Mouse (Mus musculus) T-helper 1 cell (primary cell): ENCODE data around the gene Ssh2.

Source experiments
- in situ Hi-C: fragments of 300-600 bp; cut with MboI, MseI; formaldehyde crosslinking; loops from one replicate; pipeline ENCODE4 v1.15.1; 2025; ENCODE audit warnings: high pct_unique_total_duplicates

Gene Ssh2

DNA sequence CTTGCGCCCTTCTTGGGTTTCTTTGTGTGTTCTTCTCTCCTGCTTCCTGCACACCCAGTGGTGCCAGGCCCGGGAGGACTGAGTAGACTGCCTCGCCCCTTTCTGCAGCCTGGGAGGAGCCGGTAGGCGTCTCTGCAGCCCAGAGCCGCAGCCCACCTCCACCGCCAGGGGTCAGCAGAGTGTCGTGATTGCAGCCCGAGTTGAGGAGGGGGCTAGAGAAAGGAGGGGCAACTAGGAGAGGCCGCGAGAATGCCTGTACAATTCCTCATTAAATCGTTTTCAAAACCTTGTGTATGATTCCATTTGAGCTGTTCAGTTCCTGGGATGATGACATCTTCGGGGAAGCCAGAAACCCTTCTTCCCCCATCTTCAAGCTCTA, 275.0 kb downstream of the Ssh2 start:
- in situ Hi-C loops, result no loop called here

DNA sequence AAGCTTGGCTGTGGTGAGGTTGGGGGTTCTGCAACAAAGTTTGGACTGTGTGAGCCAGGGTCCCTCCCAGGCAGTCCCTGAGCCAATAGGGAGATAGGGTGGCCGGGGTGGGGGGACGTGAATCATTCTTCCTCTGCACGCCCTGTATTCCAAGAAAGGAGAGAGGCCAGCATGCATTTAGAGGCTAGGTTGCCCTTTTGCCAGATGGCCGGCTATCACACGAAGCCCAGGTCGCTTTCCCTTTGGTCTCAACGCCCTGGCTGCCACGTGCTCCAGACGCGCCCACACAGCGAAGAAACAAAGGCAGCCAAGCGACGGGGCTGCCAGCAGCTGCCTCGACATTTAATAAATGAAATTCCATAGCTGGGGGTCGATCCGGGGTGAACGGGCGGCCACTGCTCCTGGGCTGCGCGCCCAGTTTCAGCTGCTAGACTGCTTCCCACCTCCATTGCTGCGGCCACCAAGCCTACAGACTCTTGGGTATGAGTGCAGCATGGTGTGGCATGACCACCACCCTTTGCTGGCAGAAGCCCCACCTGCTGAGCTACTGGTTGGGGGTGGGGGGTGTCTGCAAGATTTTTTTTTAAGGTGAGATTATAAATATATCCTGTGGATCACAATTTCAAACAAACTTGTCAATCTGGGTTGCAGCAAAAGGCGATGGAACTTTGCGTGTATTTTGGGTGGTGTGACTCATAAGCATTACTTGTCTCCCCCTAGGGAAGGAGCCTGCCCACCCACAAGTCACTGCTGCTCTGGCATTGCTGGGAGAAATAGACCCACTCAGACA, 275.6 kb downstream of the Ssh2 start:
- in situ Hi-C loops, result no loop called here

DNA sequence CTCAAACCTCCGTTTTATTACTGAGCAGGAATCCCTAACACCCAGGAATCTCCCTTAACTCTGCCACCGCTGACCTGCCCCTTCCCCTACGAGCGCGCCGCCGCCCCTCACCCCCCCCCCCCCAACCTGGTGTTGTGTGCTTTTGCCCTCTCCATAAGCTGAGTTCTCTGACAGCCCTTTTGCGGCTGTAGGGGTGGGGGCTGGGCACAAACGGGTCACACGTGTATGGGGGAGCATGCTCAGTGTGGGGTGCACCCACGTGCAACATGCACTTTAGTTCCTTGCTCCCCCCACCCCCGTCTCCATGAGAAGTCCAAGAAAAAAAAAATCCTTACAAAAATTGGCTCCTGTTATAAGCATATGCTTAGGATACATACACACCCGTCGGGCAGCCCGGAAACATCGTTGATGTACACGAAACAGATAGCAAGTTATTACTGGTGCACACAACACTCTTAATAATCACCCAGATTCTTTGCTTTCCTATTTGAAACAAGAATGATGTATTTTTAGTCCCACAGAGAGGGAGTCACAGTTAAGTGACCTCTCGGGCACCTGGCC, 276.3 kb downstream of the Ssh2 start:
- in situ Hi-C loops, result no loop called here

DNA sequence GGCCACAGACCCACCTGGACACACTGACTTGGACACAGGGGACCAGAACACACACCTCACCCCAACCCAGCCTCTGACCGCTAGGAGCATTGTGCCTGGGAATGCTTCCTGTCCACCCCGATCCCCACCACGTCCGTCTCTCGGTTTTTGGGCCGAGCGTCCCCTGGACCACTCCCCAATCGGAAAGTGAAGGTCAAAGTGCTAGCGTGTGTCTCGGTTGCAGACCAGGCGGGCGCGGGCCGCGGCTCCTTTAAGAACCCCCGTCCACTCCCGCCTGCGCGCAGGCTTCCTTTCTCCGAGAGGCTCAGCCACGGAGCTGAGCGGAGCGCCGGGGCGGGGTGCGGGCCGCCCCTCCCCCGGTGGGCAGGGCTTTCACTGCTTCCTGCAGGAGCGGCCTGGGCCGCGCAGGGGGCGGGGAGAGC, 276.8 kb downstream of the Ssh2 start:
- in situ Hi-C loops, result no loop called here

DNA sequence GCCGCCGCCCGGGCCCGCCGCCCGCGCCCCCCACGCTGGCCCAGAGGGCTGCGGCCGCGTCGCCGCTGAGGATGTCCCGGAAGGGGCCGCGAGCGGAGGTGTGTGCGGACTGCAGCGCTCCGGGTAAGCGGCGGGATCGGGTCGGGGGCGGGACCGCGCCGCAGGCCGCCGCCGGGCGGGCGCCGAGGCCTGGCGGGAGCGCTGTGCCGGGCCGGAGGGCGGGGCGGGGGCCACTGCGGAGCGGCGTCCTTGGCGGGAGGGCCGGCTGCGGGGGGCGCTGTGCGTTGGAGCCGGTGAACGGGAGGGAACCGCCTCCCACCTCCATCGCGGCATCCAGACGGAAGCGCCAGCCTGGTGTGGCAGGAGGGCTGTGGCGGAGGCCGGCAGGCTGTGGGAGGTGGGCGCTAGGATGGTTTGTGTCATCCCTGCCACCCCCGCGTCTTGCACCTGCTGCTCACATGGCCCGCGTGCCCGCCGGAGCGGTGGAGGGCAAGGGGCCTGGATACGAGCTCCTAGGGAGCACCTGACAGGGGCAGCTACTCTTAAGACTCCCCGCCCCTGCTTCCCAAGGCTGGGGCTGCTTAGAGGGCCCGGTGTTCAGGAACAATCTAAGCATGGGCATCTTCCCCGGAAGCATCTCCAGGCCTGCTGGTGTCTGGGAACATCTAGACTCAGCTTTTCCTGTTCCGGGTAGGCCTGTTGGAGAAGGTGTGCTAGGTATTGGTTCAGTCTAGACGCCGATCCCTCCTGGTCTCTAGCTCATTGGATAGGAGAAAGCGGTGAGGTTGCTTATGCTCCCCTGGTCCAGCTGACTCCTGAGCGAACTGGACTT, 277.6 kb downstream of the Ssh2 start, which contains the start of gene Git1:
TSS of gene Git1 (plus strand) at position 51 of the 832 bp plus-strand sequence.
- in situ Hi-C loops, result no loop called here

DNA sequence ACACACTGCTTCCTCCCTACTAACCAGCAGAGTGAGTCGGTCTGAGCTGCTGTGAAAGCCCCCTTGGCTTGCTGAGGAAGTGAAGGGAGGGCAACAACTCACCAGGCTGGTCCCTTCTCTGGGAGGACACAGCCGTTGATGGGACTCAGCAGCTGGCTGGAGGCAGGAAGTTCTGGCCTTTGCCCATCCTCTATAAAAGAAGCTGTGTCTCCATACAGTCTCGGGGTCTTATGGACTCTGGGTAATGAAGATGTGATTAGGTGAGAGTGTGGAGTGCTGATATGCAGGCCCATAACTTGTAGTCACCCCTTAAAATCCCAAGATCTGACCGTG, 278.2 kb downstream of the Ssh2 start:
- in situ Hi-C loops, result no loop called here

DNA sequence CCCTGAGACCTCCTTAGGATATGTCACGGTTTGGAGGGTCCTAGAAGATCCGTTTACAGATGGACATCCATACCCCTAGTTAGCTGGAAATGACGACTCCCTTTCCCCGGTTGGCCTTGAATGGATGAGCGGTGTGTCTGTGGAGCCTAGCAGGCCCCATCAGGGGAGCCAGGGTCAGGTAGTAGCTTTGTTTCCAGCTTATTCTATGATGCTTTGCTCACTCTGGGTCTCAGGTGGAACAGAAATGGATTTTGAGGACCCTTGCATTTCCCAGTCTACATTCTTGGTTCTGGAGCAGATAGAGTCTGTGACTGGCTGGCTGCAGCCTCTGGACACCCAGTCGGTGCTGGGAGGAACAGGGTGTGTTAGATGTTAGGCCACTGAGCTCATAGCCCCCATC, 278.7 kb downstream of the Ssh2 start:
- in situ Hi-C loops, result no loop called here

DNA sequence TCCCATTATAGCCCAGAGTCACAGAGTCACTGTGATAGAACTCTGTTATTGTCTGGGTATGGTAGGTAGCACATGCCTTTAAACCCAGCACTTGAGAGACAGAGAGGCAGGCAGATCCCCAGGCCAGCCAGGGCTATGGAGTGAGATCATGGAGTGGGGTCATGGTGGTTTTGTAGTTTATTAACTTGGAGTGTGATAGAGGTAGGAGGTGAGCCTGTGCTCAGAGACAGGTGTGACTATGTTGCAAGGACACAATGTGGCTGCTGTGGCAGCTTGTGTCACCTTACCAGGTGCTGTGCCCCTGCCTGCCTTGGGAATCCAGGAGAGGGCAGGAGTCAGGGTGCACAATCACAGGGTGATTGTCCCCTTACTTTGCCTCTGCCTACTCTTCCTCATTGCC, 279.4 kb downstream of the Ssh2 start:
- in situ Hi-C loops, result no loop called here

DNA sequence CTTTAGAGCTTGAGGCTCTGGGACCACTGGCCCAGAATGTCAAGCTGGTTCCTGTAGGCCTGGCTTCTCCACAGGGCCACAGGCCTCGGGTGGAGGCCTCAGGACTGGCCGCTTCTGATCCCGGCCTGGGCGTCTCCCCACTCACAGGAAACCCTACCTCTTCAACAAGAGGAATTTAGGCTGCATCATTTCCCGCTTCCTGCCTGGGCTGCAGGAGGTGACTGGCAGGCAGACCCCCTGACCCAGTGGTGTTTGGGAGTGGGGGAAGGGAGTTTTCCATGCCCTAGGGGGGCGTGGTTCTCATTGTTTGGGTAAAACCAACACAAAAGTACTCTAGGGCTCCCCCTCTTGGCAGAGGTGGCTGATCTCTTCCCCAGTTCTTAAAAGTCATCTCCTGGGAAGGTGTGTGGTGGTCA, 281.3 kb downstream of the Ssh2 start:
- in situ Hi-C loops, result no loop called here

DNA sequence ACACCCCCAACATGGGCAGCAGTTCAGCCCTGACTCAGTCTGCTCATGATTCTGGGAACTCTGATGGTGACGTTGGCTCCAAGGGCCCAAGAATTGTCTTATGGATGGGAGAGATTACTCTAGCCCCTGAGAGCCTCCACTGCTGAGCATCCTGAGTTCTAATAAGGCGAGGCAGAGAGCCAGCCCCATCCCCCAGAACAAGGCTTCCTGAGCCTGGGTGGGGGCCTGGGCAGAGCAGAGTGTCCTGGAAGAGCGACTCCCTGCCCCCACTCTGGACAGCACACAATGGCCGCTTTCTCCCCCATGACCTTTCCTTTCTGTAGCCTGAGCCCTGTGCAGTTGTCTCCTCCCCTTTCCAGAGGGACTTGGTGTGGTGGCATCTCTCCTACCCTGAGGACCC, 281.8 kb downstream of the Ssh2 start:
- in situ Hi-C loops, result no loop called here

DNA sequence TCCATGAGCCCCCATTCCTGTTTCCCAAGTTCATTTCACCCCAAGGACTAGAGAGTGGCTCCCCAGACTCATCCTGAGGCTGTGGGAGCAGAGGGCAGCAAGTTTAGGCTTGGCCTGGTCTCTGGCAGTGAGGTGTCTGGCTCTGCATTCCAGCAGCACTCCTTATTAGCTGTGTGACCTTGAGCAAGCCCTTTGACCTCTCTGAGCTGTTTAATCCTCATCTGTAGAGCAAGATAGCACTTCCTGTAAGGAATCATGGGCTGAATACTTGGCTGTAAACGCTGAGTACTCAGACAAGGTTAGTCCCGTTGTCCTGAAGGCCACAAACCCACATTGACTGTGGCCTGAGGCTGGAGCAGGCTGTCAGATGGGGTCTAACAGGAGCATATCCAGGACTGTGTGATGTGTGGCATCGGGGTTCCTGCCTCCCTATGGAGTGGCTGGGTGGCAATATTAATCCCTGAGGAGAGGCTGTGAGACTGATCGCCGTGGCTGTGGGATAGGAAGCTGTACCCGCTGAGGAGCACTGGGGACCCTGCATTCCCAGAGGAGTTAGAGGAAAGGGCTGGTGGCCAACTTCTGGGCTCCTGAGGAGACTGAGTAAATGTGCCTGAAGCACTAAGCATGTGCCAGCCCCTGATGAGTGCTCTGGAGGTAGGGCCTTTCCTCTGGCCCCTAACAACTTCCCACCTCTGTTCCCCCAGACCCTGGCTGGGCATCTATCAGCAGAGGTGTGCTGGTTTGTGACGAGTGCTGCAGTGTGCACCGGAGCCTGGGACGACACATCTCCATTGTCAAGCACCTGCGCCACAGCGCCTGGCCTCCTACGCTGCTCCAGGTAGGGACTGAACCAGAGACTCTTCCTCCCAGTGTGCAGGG, 282.4 kb downstream of the Ssh2 start:
- in situ Hi-C loops, result no loop called here

DNA sequence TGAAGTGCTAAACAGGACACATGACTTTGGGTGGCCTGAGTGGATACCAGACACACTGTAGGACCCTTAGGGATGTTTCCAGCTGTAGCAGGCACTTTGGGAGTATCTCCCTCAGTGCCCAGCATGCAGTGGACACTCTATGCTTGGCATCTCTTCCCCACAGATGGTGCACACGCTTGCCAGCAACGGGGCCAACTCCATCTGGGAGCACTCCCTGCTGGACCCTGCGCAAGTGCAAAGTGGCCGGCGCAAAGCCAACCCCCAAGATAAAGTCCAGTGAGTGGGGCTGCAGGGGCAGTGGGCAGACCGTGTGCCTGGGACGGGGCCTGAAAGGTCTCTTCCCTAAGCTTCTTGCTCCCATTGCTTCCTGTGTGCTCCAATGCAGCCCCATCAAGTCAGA, 283.3 kb downstream of the Ssh2 start:
- in situ Hi-C loops, result no loop called here

DNA sequence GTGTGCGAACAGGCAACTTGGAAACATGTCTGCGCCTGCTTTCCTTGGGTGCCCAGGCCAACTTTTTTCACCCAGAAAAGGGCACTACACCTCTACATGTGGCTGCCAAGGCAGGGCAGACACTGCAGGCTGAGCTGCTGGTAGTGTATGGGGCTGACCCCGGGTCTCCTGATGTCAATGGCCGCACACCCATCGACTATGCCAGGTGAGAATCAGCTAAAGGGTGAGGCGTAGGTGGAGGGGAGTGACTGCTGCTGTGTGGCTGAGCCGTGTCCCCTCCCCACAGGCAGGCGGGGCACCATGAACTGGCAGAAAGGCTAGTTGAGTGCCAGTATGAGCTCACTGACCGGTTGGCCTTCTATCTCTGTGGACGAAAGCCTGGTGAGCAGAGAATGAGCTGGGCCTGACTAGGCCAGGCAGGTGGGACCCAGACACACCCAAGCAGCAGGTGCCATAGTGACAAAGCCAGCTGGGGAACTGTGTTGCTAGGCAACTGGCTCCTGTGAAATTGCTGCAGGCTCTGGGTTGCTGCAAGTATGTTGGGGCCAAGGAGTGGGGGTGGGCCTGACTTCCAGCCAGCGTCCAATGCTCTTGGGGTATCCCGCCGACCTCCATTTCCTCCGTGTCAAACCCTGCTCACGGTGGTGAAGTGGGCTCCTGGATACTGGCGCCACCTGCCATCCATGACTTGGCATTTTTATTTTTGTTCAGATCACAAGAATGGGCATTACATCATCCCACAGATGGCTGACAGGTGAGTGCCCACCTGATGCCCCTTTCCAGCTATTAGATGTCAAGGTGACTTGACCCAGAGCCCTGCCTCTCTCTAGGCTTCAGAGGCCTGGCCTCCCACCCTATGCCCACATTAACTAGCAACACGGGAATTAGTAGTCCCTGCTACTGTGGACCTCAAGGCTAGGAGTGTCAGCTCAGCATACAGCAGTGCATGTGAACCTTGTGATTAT, 284.6 kb downstream of the Ssh2 start:
- in situ Hi-C loops, result no loop called here

DNA sequence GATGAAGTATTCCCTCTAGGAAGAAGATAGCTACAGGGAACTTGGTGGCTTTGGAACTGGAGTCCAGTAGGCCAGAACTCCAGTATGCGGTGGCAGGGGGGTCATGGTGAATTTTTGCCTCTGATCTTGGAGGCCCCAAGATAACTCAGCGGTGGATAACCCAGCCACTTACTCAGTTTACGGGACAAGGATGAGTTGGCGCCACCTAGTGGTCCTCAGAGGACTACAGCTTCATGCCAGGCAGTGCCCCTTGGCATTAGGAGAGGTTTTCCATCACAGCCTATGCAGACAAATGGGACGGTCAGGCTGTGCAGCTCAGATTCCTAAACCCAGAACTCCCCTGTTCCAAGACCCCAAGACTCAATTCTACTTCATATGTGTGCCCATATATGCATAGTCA, 285.3 kb downstream of the Ssh2 start:
- in situ Hi-C loops, result no loop called here

DNA sequence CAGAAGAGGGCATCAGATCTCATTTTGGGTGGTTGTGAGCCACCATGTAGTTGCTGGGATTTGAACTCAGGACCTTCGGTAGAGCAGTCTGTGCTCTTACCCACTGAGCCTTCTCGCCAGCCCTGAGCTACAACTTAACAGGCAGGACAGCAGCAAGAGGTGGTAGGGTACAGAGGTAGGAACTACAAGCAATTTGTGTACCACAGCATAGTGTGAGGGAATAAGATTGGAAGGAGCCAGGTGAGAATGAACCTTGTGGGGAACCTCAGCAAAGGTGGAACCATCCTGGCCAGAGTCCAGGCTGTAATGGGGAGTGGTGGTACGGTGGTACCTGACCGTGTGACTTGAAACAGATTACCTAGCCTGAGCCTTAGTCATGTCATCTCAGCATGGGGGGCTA, 285.9 kb downstream of the Ssh2 start:
- in situ Hi-C loops, result no loop called here

DNA sequence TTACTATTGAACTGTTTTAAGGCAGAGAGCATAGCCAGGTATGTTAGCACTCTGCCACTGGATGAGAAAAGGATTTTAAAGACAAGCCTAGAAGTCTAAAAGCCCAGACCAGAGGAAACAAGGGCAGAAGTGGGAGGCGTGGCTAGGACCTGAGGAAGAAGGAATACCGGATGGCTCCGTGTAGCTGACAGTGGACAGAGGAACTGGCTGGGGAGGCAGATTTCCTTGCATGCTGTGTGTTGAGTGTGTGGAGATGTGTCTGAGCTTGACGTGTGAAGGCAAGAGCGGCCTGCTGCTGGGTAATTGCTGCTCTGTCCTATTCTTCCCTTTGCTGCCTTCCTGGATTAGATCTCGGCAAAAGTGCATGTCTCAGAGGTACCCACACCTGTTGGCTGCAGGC, 286.4 kb downstream of the Ssh2 start:
- in situ Hi-C loops, result no loop called here

DNA sequence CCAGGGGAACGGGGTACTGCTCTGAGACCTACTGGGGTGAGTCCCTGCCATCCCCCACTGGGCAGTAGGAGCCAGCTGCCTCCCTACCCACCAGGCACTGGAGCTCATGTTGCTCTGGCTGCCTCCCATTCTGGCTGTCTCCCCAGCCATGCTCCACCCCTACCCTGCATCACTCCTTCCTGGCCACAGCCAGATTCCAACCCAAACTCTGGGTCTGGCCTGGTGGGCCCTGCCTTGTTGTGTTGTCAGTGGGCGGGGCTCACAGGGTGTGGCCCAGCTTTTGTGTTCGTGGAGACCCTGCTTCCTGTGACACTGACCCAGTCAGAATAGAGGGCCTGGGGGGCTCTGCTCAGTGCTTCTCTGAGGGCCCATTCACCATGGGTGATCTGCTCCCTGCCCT, 287.4 kb downstream of the Ssh2 start:
- in situ Hi-C loops, result no loop called here

DNA sequence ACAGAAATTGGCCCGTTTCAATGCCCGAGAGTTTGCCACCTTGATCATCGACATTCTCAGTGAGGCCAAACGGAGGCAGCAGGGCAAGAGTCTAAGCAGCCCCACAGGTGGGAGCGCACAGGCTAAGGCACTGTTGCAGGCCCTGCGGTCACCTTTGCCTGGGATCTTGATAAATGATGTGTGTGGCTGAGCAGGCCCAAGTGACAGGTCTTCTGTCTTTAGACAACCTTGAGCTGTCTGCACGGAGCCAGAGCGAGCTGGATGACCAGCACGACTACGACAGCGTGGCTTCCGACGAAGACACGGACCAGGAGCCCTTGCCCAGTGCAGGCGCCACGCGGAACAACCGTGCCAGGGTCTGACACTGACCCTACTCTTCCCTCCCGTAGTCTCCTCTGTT, 288.3 kb downstream of the Ssh2 start:
- in situ Hi-C loops, result no loop called here

DNA sequence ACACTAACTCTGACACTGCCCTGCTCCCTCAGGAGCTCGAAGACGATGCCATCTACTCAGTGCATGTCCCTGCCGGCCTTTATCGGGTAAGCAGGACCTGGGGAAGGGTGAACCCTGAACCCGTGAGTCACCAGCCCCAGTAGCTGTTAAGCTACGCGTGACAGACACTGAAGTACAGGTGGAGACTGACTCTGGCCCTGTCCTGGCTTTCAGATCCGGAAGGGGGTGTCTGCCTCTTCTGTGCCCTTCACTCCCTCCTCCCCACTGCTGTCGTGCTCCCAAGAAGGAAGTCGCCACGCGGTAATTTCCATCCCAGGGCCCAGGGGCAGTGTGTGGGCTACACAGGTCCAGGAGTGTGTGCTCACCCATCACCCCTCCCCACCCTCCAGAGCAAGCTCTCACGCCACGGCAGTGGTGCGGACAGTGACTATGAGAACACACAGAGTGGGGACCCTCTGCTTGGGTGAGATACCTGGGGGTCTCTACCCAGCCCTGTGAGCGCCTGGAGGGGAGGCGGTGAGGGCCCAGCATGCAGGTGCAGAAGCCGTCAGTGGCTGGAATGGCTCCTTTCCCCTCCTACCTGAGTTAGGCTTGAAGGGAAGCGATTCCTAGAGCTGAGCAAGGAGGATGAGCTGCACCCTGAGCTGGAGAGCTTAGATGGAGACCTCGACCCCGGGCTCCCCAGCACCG, 289.3 kb downstream of the Ssh2 start:
- in situ Hi-C loops, result no loop called here

DNA sequence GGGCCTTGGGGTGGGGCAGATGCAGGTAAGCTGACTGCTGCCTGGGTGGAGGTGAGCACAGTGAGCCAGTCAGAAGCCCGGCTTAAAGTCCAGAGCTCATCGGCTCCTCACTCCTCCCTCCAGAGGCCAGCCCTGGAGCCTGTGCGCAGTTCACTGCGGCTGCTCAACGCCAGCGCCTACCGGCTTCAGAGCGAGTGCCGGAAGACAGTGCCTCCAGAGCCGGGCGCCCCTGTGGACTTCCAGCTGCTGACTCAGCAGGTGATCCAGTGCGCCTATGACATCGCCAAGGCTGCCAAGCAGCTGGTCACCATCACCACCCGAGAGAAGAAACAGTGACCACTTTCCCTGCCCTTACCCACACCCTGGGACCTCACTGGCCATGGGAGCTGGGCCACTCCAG, 290.2 kb downstream of the Ssh2 start:
- in situ Hi-C loops, result no loop called here
